Mouse (Mus musculus): ENCODE data around the gene Gm3336.

DNA sequence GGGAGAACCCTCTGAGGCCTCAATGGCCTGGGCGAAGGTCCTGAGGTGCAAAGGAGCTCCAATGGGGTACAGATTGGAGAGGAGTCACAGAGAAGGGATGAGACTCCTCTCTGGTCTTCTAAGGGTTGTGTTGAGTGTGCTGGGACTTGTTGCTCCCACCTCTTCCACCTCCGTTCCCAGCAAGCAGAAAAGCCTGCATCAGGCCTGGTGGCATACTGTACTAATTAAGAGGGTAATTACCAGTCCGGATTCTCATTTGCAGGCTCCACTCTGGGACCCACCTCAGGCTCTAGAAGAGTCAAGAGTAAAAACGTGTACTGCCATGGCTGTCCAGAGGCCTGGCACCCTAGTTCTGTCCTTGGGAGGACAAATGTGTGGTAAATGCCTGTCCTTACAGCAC is 21.4 kb upstream of the Gm3336 start:
- TF ChIP-seq FLI1 (IDR thresholded peaks at IDR 0.05; ENCODE audit: low read length), result no peak
- TF ChIP-seq GATA1 (IDR thresholded peaks at IDR 0.05; ENCODE audit: borderline replicate concordance, low read length), result no peak
